Mouse (Mus musculus): ENCODE measurements around the gene AI481877. TPM values are rescaled to one million over a fixed set of nuclear protein-coding genes. Genes with fewer than 3 reads are reported as not detected.
A peak's percentile ranks its signal among the peaks of the same experiment; 100 is the strongest.

AI481877 gene
- total and polyA plus RNA-seq, 3 experiments = not detected

DNA sequence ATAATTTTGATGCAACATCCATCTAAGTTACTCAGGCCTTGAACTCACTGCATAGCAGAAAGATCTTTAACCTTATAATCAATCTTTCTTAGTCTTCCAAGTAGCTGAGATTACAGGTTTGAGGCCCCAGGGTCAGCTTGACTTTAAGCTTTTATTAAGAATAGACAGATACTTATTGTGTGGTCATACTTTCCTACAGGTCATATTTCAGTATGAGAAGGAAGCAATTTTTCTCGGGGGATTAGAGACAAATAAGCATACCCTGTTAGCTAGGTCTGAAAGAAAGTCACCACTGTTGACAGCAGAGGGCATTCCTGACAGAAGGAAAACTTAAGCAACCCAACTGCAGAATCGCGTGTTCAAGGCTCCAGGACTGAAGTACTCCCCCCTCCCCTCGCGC, 130.8 kb downstream of the AI481877 start:
- Histone ChIP-seq H3K9me3 (replicated peaks; ENCODE audit: low read length) (no peaks in the 10 kb centered on the region), H3K27me3 (replicated peaks) (no peaks in the 10 kb centered on the region), H3K9ac (ENCODE audit: insufficient read depth, low read depth) (no peak overlapping the region), H3K27ac (ENCODE audit: insufficient read depth, low read depth) (no peak overlapping the region), H3K4me1 (ENCODE audit: control insufficient read depth in 1 of 2, insufficient read depth in 2 of 2) (peaks cover 18 to 64% of the 10 kb centered on the region in 2 experiments), H3K4me3 (replicated peaks in 1 of 3; ENCODE audit: low read depth in 2 of 3, low read length in 2 of 3, poor library complexity in 1 of 3) (no peak overlapping the region), H3K4me2 (ENCODE audit: insufficient read depth, low read depth, poor library complexity, severe bottlenecking) (no peak overlapping the region), H3K79me2 (replicated peaks; ENCODE audit: control insufficient read depth, extremely low read depth, insufficient read depth, poor library complexity, severe bottlenecking) (peaks cover 18% of the 10 kb centered on the region), H3K36me3 (replicated peaks in 1 of 2; ENCODE audit: control insufficient read depth in 1 of 2, insufficient read depth in 1 of 2, low read length in 1 of 2) (peaks cover 0 to 2% of the 10 kb centered on the region in 2 experiments)
- in situ Hi-C loops (cut with MboI; ENCODE audit: low pct_ligation_motif_present, low pct_unique_long_range_greater_than_20kb, low sequenced_read_pairs) = no loop called here
- dilution Hi-C loops (cut with MboI; ENCODE audit: extremely low pct_ligation_motif_present, extremely low pct_unique_long_range_greater_than_20kb, low sequenced_read_pairs) = no loop called here
- TF ChIP-seq MAX (IDR thresholded peaks at IDR 0.05; ENCODE audit: low read length) = no peak
- no peak for TF ChIP-seq NRF1 (IDR thresholded peaks at IDR 0.05; ENCODE audit: low read depth, low read length)
- TF ChIP-seq KAT2A (IDR thresholded peaks at IDR 0.05; ENCODE audit: insufficient replicate concordance, low read length) = no peak
- TF ChIP-seq E2F4 (IDR thresholded peaks at IDR 0.05; ENCODE audit: insufficient replicate concordance, low read depth, low read length) = no peak
- TF ChIP-seq RCOR1 (conservative IDR thresholded peaks at IDR 0.05; ENCODE audit: low read depth, low read length) = no peak
- peak; percentile 50; the same call in 1 of the 2 replicates for TF ChIP-seq JUND (conservative IDR thresholded peaks at IDR 0.05; ENCODE audit: low read depth, low read length)
- TF ChIP-seq NELFE (IDR thresholded peaks at IDR 0.05; ENCODE audit: low read depth, low read length) = no peak
- 0 out of 4 replicates have a peak, but pooled peaks of 1 of the 2 experiments have one; percentile 5 for TF ChIP-seq CTCF (conservative IDR thresholded peaks at IDR 0.05 in 1 of 2, IDR thresholded peaks at IDR 0.05 in 1 of 2; ENCODE audit: low read depth in 2 of 2, low read length in 2 of 2)
- no peak for TF ChIP-seq UBTF (IDR thresholded peaks at IDR 0.05; ENCODE audit: low read depth, low read length)
- no peak for TF ChIP-seq GABPA (IDR thresholded peaks at IDR 0.05; ENCODE audit: insufficient replicate concordance, low read depth, low read length)
- no peak for TF ChIP-seq TBP (conservative IDR thresholded peaks at IDR 0.05; ENCODE audit: low read depth, low read length)
- TF ChIP-seq ZC3H11A (IDR thresholded peaks at IDR 0.05; ENCODE audit: low read depth, low read length) = no peak
- no peak for TF ChIP-seq SIN3A (IDR thresholded peaks at IDR 0.05; ENCODE audit: low read length)
- TF ChIP-seq ELF1 (IDR thresholded peaks at IDR 0.05; ENCODE audit: low read depth, low read length) = no peak
- TF ChIP-seq RAD21 (IDR thresholded peaks at IDR 0.05; ENCODE audit: low read depth, low read length) = no peak
- no peak for TF ChIP-seq POLR2AphosphoS2 (IDR thresholded peaks at IDR 0.05; ENCODE audit: low read depth, low read length)
- no peak for TF ChIP-seq HCFC1 (IDR thresholded peaks at IDR 0.05; ENCODE audit: low read depth, low read length)
- peak; percentile 55; the same call in 1 of the 2 replicates for TF ChIP-seq JUN (IDR thresholded peaks at IDR 0.05; ENCODE audit: insufficient read depth, low read depth, low read length)
- no peak for TF ChIP-seq USF1 (IDR thresholded peaks at IDR 0.05; ENCODE audit: low read depth, low read length)
- DNase-seq (ENCODE audit: extremely low read depth) = no peak

DNA sequence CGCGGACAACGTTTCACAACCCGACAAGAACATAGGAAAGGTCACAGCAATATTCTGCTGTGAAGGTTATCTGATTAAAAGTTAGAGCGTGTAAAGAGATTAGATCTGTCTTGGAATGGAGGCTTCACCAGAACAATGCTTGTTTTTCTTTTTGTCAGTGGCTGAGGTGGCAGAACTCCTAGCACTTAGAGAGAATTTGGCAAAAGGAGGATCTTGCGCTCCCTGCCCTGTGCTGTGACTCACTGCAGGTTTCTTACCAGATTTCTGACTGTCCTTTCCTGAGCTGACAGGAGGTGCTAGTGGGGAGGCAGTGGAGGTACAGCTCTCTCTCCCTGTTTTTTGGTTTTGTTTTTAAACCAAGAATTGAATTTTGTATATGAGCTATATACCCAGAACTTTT, 131.8 kb downstream of the AI481877 start:
- H3K36me3 ChIP-seq (replicated peaks in 1 of 2; ENCODE audit: control insufficient read depth in 1 of 2, insufficient read depth in 1 of 2, low read length in 1 of 2) = peaks cover 0 to 2% of the 10 kb centered on the region in 2 experiments
- peaks cover 18 to 69% of the 10 kb centered on the region in 2 experiments for H3K4me1 ChIP-seq (ENCODE audit: control insufficient read depth in 1 of 2, insufficient read depth in 2 of 2)
- TF ChIP-seq SIN3A (IDR thresholded peaks at IDR 0.05; ENCODE audit: low read length) (no peak), MXI1 (IDR thresholded peaks at IDR 0.05; ENCODE audit: low read depth, low read length) (no peak), ZMIZ1 (IDR thresholded peaks at IDR 0.05; ENCODE audit: low read depth, low read length) (no peak), CHD1 (IDR thresholded peaks at IDR 0.05; ENCODE audit: low read depth, low read length) (no peak), USF2 (conservative IDR thresholded peaks at IDR 0.05; ENCODE audit: low read depth, low read length) (no peak), NRF1 (IDR thresholded peaks at IDR 0.05; ENCODE audit: low read depth, low read length) (no peak), PAX5 (IDR thresholded peaks at IDR 0.05; ENCODE audit: low read length) (no peak), IRF4 (IDR thresholded peaks at IDR 0.05; ENCODE audit: low read depth, low read length) (no peak)
- no peak overlapping the region for H3K4me2 ChIP-seq (ENCODE audit: insufficient read depth, low read depth, poor library complexity, severe bottlenecking)
- H3K27ac ChIP-seq (ENCODE audit: insufficient read depth, low read depth) = no peak overlapping the region
- H3K4me3 ChIP-seq (replicated peaks in 1 of 3; ENCODE audit: low read depth in 2 of 3, low read length in 2 of 3, poor library complexity in 1 of 3) = no peak overlapping the region
- peaks cover 18% of the 10 kb centered on the region for H3K79me2 ChIP-seq (replicated peaks; ENCODE audit: control insufficient read depth, extremely low read depth, insufficient read depth, poor library complexity, severe bottlenecking)
- no peak overlapping the region for H3K9ac ChIP-seq (ENCODE audit: insufficient read depth, low read depth)
- no peaks in the 10 kb centered on the region for H3K27me3 ChIP-seq (replicated peaks)
- DNase-seq (ENCODE audit: extremely low read depth) = no peak
- H3K9me3 ChIP-seq (replicated peaks; ENCODE audit: low read length) = no peaks in the 10 kb centered on the region
- in situ Hi-C loops (cut with MboI; ENCODE audit: low pct_ligation_motif_present, low pct_unique_long_range_greater_than_20kb, low sequenced_read_pairs) = no loop called here
- dilution Hi-C loops (cut with MboI; ENCODE audit: extremely low pct_ligation_motif_present, extremely low pct_unique_long_range_greater_than_20kb, low sequenced_read_pairs) = no loop called here

Data from CH12.LX (cell line).